In the genomic region with DNA sequence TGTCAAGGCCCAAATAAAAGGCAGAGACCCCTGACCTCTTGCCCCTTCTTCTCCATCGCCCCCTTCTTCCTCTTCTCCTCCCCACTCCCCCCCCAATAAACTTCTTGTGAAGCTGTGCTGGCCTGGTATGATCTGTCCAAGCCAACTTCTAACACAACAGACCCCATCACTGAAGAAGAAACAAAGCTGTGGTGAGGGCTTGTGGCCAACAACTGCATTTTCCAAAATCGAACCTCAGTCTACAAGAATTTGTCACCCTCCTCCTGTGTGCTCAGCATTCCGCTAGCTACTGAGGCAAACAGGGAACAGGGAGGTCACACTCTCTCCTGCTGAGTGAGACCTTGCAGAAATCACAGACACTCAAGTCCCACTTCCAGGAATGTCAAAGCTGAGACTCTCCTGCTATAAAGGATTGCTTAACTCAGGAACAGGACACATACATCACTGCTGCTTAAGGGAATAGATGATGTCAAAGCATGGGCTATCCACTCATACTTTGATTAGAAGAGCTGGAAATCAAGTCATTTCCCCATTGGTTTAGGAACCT, we compare ENCODE assay signal across 37 mouse cellular contexts. TPM values are rescaled to one million over a fixed set of nuclear protein-coding genes. Genes with fewer than 3 reads are reported as not detected.
DNase-seq lines count a peak whose midpoint lies in the region; ATAC-seq lines count a peak whose summit lies in the region.
"Had no signal": no experiment of that assay in that cellular context is flagged by ENCODE, and none has a peak within 500 bp of the region (broad histone marks: within the 10 kb centered on the region; RNA-seq: fewer than 3 reads in every experiment).

No protein-coding gene starts in this region.

- no peaks in the 10 kb centered on the region for H3K36me3 ChIP-seq in heart, embryonic 15.5 days
- H3K36me3 ChIP-seq in intestine, embryonic 14.5 days (ENCODE audit: control insufficient read depth, insufficient read depth, low read length) = no peaks in the 10 kb centered on the region
- no peaks in the 10 kb centered on the region for H3K36me3 ChIP-seq in intestine, embryonic 16.5 days (ENCODE audit: control insufficient read depth, insufficient read depth, low read length)
- no peaks in the 10 kb centered on the region for H3K36me3 ChIP-seq in lung, embryonic 16.5 days (ENCODE audit: control insufficient read depth, insufficient read depth, low read length)
- H3K36me3 ChIP-seq: G1E; heart, embryonic 13.5 days; intestine, embryonic 15.5 days; limb, embryonic 12.5 days; neural tube, embryonic 12.5 days had no signal

- H3K4me2 ChIP-seq in heart, embryonic 15.5 days = no peak overlapping the region
- H3K4me2 ChIP-seq in intestine, embryonic 14.5 days (ENCODE audit: low read length) = no peak overlapping the region
- no peak overlapping the region for H3K4me2 ChIP-seq in intestine, embryonic 16.5 days (ENCODE audit: low read depth, low read length)
- H3K4me2 ChIP-seq in lung, embryonic 16.5 days (ENCODE audit: low read depth, low read length) = no peak overlapping the region
- H3K4me2 ChIP-seq: heart, embryonic 13.5 days; intestine, embryonic 15.5 days; limb, embryonic 12.5 days; liver, embryonic 11.5 days; midbrain, embryonic 11.5 days; neural tube, embryonic 12.5 days had no signal

- H3K9me3 ChIP-seq in heart, embryonic 15.5 days (replicated peaks) = no peaks in the 10 kb centered on the region
- H3K9me3 ChIP-seq in intestine, embryonic 14.5 days (ENCODE audit: control insufficient read depth, low read length) = no peaks in the 10 kb centered on the region
- H3K9me3 ChIP-seq in intestine, embryonic 16.5 days (ENCODE audit: control insufficient read depth, low read length) = no peaks in the 10 kb centered on the region
- no peaks in the 10 kb centered on the region for H3K9me3 ChIP-seq in lung, embryonic 16.5 days (ENCODE audit: control insufficient read depth, low read length)
- H3K9me3 ChIP-seq: heart, embryonic 13.5 days; intestine, embryonic 15.5 days; limb, embryonic 12.5 days; neural tube, embryonic 12.5 days had no signal

- H3K9ac ChIP-seq in heart, embryonic 15.5 days = no peak overlapping the region
- no peak overlapping the region for H3K9ac ChIP-seq in intestine, embryonic 14.5 days (ENCODE audit: low read length)
- H3K9ac ChIP-seq in intestine, embryonic 16.5 days (ENCODE audit: low read depth, low read length) = no peak overlapping the region
- no peak overlapping the region for H3K9ac ChIP-seq in lung, embryonic 16.5 days (ENCODE audit: low read length)
- H3K9ac ChIP-seq: heart, embryonic 13.5 days; intestine, embryonic 15.5 days; limb, embryonic 12.5 days; neural tube, embryonic 12.5 days had no signal

- no peak overlapping the region for H3K4me3 ChIP-seq in heart, embryonic 15.5 days
- H3K4me3 ChIP-seq in intestine, embryonic 14.5 days (ENCODE audit: low read depth, low read length) = no peak overlapping the region
- H3K4me3 ChIP-seq in intestine, embryonic 16.5 days (ENCODE audit: low read length) = no peak overlapping the region
- H3K4me3 ChIP-seq in lung, embryonic 16.5 days (ENCODE audit: low read length) = no peak overlapping the region
- H3K4me3 ChIP-seq: heart, embryonic 13.5 days; intestine, embryonic 15.5 days; limb, embryonic 12.5 days; myocyte; neural tube, embryonic 12.5 days had no signal

- H3K27ac ChIP-seq in heart, embryonic 15.5 days = no peak overlapping the region
- no peak overlapping the region for H3K27ac ChIP-seq in intestine, embryonic 14.5 days (ENCODE audit: low read depth)
- H3K27ac ChIP-seq in intestine, embryonic 16.5 days (ENCODE audit: low read length) = no peak overlapping the region
- no peak overlapping the region for H3K27ac ChIP-seq in lung, embryonic 16.5 days (ENCODE audit: low read length)
- H3K27ac ChIP-seq: heart, embryonic 13.5 days; intestine, embryonic 15.5 days; limb, embryonic 12.5 days; neural tube, embryonic 12.5 days had no signal

- no peaks in the 10 kb centered on the region for H3K27me3 ChIP-seq in heart, embryonic 15.5 days
- H3K27me3 ChIP-seq in intestine, embryonic 14.5 days (replicated peaks; ENCODE audit: control insufficient read depth, insufficient read depth, low read length) = no peaks in the 10 kb centered on the region
- no peaks in the 10 kb centered on the region for H3K27me3 ChIP-seq in intestine, embryonic 16.5 days (replicated peaks; ENCODE audit: control insufficient read depth, insufficient read depth, low read length)
- no peaks in the 10 kb centered on the region for H3K27me3 ChIP-seq in lung, embryonic 16.5 days (ENCODE audit: control insufficient read depth, insufficient read depth, low read depth, low read length)
- H3K27me3 ChIP-seq: heart, embryonic 13.5 days; intestine, embryonic 15.5 days; limb, embryonic 12.5 days; neural tube, embryonic 12.5 days had no signal

- peak; percentile 14; the same call in 1 of the 2 replicates for ATAC-seq in heart, embryonic 15.5 days (replicated peaks; ENCODE audit: insufficient number of reproducible peaks, insufficient read depth, low FRiP score, low read depth)
- no peak for ATAC-seq in intestine, embryonic 14.5 days (replicated peaks; ENCODE audit: low FRiP score, low TSS enrichment, low read depth)
- ATAC-seq in intestine, embryonic 16.5 days = no peak
- ATAC-seq in lung, embryonic 16.5 days (ENCODE audit: low read depth) = peak; percentile 83
- ATAC-seq: intestine, embryonic 15.5 days; Patski had no signal

- 0 out of 2 replicates have a peak, but pooled peaks cover 9% of the 10 kb centered on the region for H3K4me1 ChIP-seq in heart, embryonic 15.5 days (replicated peaks)
- peaks cover 11% of the 10 kb centered on the region; the same call in 1 of the 2 replicates for H3K4me1 ChIP-seq in intestine, embryonic 14.5 days (replicated peaks; ENCODE audit: control insufficient read depth, insufficient read depth, low read length)
- no peaks in the 10 kb centered on the region for H3K4me1 ChIP-seq in intestine, embryonic 16.5 days (ENCODE audit: control insufficient read depth, insufficient read depth, low read length)
- H3K4me1 ChIP-seq in lung, embryonic 16.5 days (replicated peaks; ENCODE audit: control insufficient read depth, insufficient read depth, low read length) = peaks cover 2% of the 10 kb centered on the region; the same call in 1 of the 2 replicates
- H3K4me1 ChIP-seq: intestine, embryonic 15.5 days; neural tube, embryonic 12.5 days had no signal

- DNase-seq in heart, adult 18-20 months = no peak
- peak; percentile 44 for DNase-seq in intestine, embryonic 14.5 days (ENCODE audit: low spot score)
- no peak for DNase-seq in lung, adult 18-20 months
- DNase-seq in cerebellum, postnatal 10 days = no peak
- DNase-seq: adrenal gland, postnatal 10 days; cerebellum, adult 8-10 months; cerebellum, postnatal 36 days; gastrocnemius, postnatal 25 days; heart, adult 11 months; kidney, adult 9 months; kidney, postnatal 10 days; right cerebral cortex, adult 18-20 months; spleen, adult 18-20 months; thymus, postnatal 14 days had no signal

- 45% methylated on average over 3 of the region's 3 CpGs for WGBS in heart, embryonic 15.5 days
- WGBS in intestine, embryonic 14.5 days = 66% methylated on average over 3 of the region's 3 CpGs
- WGBS in intestine, embryonic 16.5 days = 63% methylated on average over 3 of the region's 3 CpGs
- WGBS in lung, embryonic 16.5 days = 48% methylated on average over 3 of the region's 3 CpGs

RNA-seq across cellular contexts. Expression of a gene that starts 12.3 kb away (rescaled TPM):
- not detected in 2 replicates for polyA plus RNA-seq in heart, embryonic 15.5 days (2015; fragmentation: Nextera tagmentation; extraction: Ambion mirVana)
- total RNA-seq in heart, adult 18-20 months (2021) = not detected
- polyA plus RNA-seq in intestine, embryonic 14.5 days (2014; fragmentation: Nextera tagmentation; extraction: Ambion mirVana) = not detected in 2 replicates
- polyA plus RNA-seq in intestine, embryonic 16.5 days (2015; fragmentation: Nextera tagmentation; extraction: Ambion mirVana) = not detected in 2 replicates
- polyA plus RNA-seq in lung, embryonic 16.5 days (2015; fragmentation: Nextera tagmentation; extraction: Ambion mirVana) = not detected in 2 replicates
- total RNA-seq: adrenal gland, postnatal 10 days; G1E; gastrocnemius, adult 18-20 months; gastrocnemius, postnatal 25 days; left cerebral cortex, adult 18-20 months; megakaryocyte, adult 5-6 weeks had no signal
- polyA plus RNA-seq: embryonic facial prominence, embryonic 11.5 days; forebrain, embryonic 14.5 days; frontal cortex, adult 2 months; G1E; heart, embryonic 13.5 days; hindbrain, embryonic 11.5 days; intestine, embryonic 15.5 days; large intestine, adult 2 months; limb, embryonic 12.5 days; liver, embryonic 11.5 days; liver, embryonic 16.5 days; midbrain, embryonic 11.5 days; midbrain, embryonic 16.5 days; myocyte; neural tube, embryonic 12.5 days; Patski; stomach, embryonic 16.5 days had no signal

RNA-seq across cellular contexts. Expression of a gene that starts 43.8 kb away (rescaled TPM):
- 2.7 and 10.7 TPM in 2 replicates for polyA plus RNA-seq in heart, embryonic 15.5 days (2015; fragmentation: Nextera tagmentation; extraction: Ambion mirVana)
- 1 to 10 TPM; 4.9 TPM for total RNA-seq in heart, adult 18-20 months (2021)
- 34.3 and 41.3 TPM in 2 replicates for polyA plus RNA-seq in intestine, embryonic 14.5 days (2014; fragmentation: Nextera tagmentation; extraction: Ambion mirVana)
- 12.9 and 13.3 TPM in 2 replicates for polyA plus RNA-seq in intestine, embryonic 16.5 days (2015; fragmentation: Nextera tagmentation; extraction: Ambion mirVana)
- polyA plus RNA-seq in lung, embryonic 16.5 days (2015; fragmentation: Nextera tagmentation; extraction: Ambion mirVana) = 6.9 and 8.0 TPM in 2 replicates
- polyA plus RNA-seq: G1E had no signal

Comparison
In these comparisons a context has a peak if more than half of its experiments do, and no peak if none do; other contexts are left out.
1. ATAC-seq: peak in heart, embryonic 15.5 days (single experiment) and lung, embryonic 16.5 days (single experiment); none in intestine, embryonic 14.5 days (single experiment) and intestine, embryonic 16.5 days (single experiment).